Mouse (Mus musculus): Measurements from ENCODE around the gene Klrg1. TPM values are rescaled to one million over a fixed set of nuclear protein-coding genes. Genes with fewer than 3 reads are reported as not detected.

Klrg1 gene
- polyA plus RNA-seq, 1 experiment from 2014 or later, result not detected

GRCm38 (mm10) chr6:122250033-122250432, 32.6 kb downstream of the Klrg1 start:
- H3K4me1 ChIP-seq (ENCODE audit: control insufficient read depth, insufficient read depth, low read length), result no peaks in the 10 kb centered on the region
- H3K9ac ChIP-seq (ENCODE audit: low read depth, low read length), result no peak overlapping the region
- H3K4me3 ChIP-seq (ENCODE audit: low read length), result no peak overlapping the region
- no peak overlapping the region for H3K4me2 ChIP-seq (ENCODE audit: low read depth, low read length)
- H3K9me3 ChIP-seq (ENCODE audit: control insufficient read depth, low read length), result no peaks in the 10 kb centered on the region
- no peak for ATAC-seq
- H3K27me3 ChIP-seq (replicated peaks; ENCODE audit: control insufficient read depth, insufficient read depth, low read length), result no peaks in the 10 kb centered on the region
- WGBS, result 62% methylated on average over 4 of the region's 4 CpGs
- H3K27ac ChIP-seq (ENCODE audit: low read length), result no peak overlapping the region
- H3K36me3 ChIP-seq (ENCODE audit: control insufficient read depth, insufficient read depth, low read length), result no peaks in the 10 kb centered on the region

Other genes starting within 250 kb of the Klrg1 start
- gene M6pr, start 25.8 kb upstream of the Klrg1 start, polyA plus RNA-seq (2015; fragmentation: Nextera tagmentation; extraction: Ambion mirVana), result 142 and 147 TPM in 2 replicates
- 7.2 and 7.4 TPM in 2 replicates for gene Phc1, start 57.7 kb upstream of the Klrg1 start, polyA plus RNA-seq (2015; fragmentation: Nextera tagmentation; extraction: Ambion mirVana)
- 3.5 and 3.7 TPM in 2 replicates for gene Rimklb, start 215.9 kb upstream of the Klrg1 start, polyA plus RNA-seq (2015; fragmentation: Nextera tagmentation; extraction: Ambion mirVana)
- gene Mfap5, start 223.0 kb upstream of the Klrg1 start, polyA plus RNA-seq (2015; fragmentation: Nextera tagmentation; extraction: Ambion mirVana), result 8.8 and 9.2 TPM in 2 replicates